Mouse (Mus musculus): ENCODE data around the gene Arl6ip1. TPM values are rescaled to one million over a fixed set of nuclear protein-coding genes. Genes with fewer than 3 reads are reported as not detected.

Arl6ip1 gene
- total RNA-seq, 2 experiments from 2014 or later = 576 to 748 TPM

Other genes starting within 250 kb of the Arl6ip1 start
- 614 and 728 TPM in 2 replicates for gene Rps15a, start 13.5 kb downstream of the Arl6ip1 start, total RNA-seq (2015; ENCODE audit: low replicate concordance)
- 193 and 335 TPM in 2 replicates for gene Rps15a, start 13.5 kb downstream of the Arl6ip1 start, total RNA-seq (2017; ENCODE audit: low replicate concordance)
- gene Smg1, start 114.0 kb upstream of the Arl6ip1 start, total RNA-seq (2015; ENCODE audit: low replicate concordance) = 46.1 and 69.6 TPM in 2 replicates
- gene Smg1, start 114.0 kb upstream of the Arl6ip1 start, total RNA-seq (2017; ENCODE audit: low replicate concordance) = 39.5 and 49.2 TPM in 2 replicates